Mouse (Mus musculus) megakaryocyte progenitor cell, adult 5-6 weeks (primary cell): ENCODE measurements at regions not wholly inside any gene's neighbourhood (a gene's known extent, or its start where the extent isn't known, plus 50 kb on each side); places are given as distances from the start of the nearest gene placed in this dataset.

ENCODE experiments used
- ATAC-seq: replicated peaks from 2 replicates; pipeline ENCODE4 v1.8.0; 2016; ENCODE audit warnings: mild to moderate bottlenecking, moderate TSS enrichment, inconsistent platforms; ENCODE audit not compliant: poor library complexity

DNA sequence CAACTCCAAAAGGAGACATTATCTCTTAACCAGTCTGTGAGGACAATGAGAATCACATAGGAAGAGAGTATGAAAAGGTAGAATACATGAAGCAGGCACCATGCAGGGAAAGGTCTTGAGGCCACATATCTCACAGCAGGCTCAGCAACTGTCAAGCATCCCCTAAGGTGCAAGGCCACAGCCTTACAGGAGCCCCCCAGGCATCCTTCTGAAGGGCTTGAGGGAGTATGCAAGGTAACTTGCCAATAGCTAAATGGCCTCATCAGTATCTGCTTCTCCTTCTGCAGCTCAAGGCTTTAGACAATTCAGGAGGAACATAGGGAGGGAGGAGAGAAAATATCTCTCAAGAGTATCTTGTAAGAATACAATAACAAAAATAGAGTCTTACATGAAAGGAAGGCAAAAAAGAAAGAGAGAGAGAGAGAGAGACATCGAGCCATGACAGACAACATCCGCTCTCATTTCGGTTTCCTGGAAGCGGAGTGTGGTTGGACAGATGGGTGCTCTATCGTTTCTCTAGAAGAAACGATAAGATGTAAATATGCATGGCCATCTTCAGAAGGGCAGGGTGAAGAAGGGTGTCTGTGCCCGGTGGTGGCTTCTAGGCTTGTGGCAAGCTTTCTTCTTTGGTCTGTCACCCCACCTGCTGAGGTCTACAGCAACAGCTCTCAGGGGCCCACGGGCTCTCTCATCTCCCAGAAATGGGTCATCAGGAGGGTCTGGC lies 349.6 kb upstream of the 3110018I06Rik start:
- ATAC-seq = no peak

GRCm38 (mm10) chr12:107140957-107141595 lies 347.4 kb upstream of the 3110018I06Rik start:
- ATAC-seq = no peak

GRCm38 (mm10) chr12:107142226-107142625 lies 346.2 kb upstream of the 3110018I06Rik start:
- ATAC-seq = no peak

DNA sequence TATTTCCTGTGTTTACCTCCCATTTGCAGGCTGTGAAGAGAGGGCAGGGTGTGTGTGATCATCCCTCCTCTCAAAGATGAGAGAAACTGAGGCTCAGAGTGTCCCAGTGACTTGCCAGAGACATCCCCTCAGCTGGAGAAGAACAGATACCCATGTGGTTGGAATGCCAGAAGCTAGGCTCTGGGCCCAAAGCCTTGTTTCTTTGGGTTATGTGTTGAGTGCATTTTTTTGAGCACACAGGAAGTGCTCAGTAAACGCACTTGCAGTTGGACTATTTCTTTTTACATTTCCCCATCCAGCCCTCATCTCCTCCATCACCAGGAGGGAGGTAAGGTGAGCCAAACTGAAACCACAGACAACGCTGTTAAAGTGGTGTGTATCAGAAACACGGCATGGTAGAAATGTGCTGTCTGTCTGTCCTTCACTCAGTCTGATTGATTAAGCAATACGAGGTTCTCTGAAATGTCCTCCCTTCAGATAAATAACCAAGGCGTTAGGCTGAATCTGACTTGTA lies 341.8 kb upstream of the 3110018I06Rik start:
- ATAC-seq = no peak

- ATAC-seq = peak; percentile 85
These were observed 340.0 kb upstream of the 3110018I06Rik start for GRCm38 (mm10) chr12:107148451-107148850.

DNA sequence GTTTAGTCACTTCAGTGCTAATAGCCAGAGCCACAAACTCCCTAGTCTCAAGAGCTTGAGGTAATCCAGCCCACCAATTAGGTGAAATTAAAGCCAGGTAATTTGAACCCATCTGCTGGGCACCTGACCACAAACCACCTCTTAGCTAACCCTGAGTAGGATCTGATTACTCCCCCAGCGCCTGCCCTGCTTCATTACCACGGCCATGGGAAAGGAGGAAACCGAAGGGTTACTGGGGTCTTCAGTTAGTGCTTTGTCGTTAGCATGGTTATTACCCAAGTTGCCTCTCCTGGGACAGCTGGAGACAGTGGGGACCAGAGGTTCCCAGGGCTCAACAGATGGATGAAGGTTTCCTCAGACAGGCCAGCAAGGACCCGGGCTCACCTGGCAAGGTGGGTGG lies 337.3 kb upstream of the 3110018I06Rik start:
- no peak for ATAC-seq

DNA sequence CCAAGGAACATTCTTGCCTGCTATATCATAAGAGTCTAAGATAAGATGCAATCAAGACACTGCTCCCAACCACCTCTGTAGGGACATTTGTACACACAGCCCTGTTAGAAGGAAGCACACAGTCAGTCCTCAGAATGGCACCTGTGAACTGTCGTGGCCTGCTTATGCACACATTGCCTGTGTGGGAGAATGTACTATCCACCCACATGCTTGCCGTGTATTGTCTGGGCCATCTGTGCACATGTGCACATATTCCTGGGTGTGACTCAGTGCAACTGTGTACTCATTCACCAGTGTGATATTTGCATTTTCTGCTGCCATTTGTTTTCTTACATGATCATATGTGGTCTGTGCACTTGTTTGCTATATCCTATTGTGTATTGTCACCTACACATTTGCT lies 333.8 kb upstream of the 3110018I06Rik start:
- no peak for ATAC-seq

- no peak for ATAC-seq
These were observed 331.5 kb upstream of the 3110018I06Rik start for GRCm38 (mm10) chr12:107156791-107157428.

DNA sequence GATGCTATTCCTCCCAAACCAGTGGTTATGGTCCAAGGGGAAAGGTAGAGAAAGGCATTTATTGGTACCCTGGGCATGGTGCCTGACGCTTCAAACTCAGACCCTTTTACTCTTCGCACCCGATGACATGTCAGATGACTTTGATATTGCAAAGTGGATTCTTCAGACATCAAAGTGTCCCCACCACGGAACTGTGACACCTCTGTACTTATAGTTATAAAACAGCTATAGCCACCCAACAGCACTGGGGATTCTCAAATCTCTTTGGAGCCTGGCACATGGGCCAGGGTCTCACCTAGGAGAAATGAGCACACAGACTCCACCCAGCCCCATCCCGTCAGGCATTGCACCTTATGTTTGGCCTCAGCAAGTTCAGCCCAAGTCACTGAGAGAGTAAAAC lies 329.3 kb upstream of the 3110018I06Rik start:
- no peak for ATAC-seq

- peak; percentile 72 for ATAC-seq
These were observed 328.3 kb upstream of the 3110018I06Rik start for GRCm38 (mm10) chr12:107160137-107160536.

DNA sequence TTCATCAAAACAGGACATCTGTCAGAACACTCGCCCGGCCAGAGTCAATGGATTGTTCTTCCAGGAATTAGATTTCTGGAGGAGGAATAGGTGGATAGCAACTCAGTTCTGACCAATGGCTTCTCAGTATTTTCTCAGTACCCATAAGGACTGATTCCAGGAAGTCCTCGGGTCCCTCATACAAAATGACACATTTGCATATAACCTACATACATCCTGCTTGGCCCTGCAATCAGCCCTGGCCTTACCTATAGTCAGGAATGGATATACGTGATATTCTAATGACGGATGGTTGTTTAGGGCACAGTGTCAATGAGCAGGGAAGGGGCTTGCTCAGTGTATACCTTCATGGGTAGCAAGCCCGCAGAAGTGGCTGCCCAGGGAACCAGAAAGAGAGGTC lies 327.8 kb upstream of the 3110018I06Rik start:
- ATAC-seq = no peak

GRCm38 (mm10) chr12:107170926-107171325 lies 317.5 kb upstream of the 3110018I06Rik start:
- ATAC-seq = no peak

GRCm38 (mm10) chr12:107171676-107172075 lies 316.8 kb upstream of the 3110018I06Rik start:
- ATAC-seq = no peak

GRCm38 (mm10) chr12:107178676-107179075 lies 309.8 kb upstream of the 3110018I06Rik start:
- no peak for ATAC-seq

GRCm38 (mm10) chr12:107180501-107180900 lies 307.9 kb upstream of the 3110018I06Rik start:
- ATAC-seq = no peak

DNA sequence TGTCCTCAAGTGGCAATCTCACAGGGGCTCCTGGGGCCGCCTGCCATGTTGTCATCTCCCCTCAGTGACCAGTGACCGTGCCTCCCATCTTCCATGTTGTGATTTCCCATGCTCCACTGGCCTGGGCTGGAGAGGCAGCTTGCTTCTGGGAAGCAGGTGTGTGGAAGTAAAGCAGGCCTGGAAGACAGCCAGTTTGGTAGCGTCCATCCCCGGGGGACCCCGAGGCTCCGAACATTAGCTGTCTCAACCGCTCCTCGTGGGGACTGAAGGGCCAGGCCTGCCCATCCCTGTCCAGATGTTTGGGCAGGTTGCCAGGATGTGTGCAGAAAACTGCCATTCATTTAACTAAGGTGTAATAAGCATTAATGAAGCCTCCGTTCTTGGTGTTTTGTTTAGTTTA lies 307.1 kb upstream of the 3110018I06Rik start:
- ATAC-seq = no peak

DNA sequence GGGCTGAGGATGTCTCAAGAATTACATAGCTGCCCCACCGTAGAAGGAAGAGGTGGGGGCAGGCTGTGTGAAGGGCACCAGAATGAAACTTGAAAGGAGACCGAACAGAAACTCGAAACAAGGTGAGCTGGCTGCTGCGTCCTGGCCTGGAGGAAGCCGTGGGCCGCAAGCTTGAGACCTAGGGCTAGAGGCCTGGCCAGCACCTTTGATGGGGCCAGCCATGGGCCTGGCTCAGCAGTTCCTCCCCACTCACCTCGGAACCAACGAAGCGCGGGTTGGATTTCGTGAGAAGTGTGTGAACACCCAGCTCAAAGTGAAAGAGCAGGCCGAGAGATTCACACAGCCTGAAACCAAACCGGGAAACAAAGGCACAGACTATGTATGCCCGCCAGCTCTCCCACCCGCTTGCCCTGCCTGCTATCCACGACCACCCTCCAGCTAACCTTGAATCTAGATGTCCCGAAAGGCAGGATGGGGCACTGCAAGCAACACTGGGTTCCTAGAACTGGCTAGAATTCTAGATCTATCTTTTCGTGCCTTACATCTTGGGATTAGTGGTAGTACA lies 306.3 kb upstream of the 3110018I06Rik start:
- ATAC-seq = no peak

DNA sequence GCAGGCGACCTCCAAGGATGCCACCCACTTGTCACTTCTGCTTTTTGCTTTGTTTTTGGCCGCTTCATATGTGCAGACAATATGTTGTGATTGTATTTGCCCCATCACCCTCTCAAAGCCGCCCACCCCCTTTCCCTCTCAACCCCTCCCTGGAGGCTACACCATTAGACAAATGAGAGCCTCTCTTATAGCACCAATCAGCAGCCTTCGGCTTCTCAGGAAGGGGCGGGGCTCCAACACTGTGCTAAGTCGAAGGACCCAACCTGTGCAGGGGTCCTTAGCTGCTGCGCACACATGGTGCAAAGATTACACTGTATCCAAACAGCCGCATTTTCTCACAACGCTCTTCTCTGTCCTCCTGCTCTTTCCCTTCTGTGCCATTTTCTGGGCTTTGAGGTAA lies 305.1 kb upstream of the 3110018I06Rik start:
- no peak for ATAC-seq

DNA sequence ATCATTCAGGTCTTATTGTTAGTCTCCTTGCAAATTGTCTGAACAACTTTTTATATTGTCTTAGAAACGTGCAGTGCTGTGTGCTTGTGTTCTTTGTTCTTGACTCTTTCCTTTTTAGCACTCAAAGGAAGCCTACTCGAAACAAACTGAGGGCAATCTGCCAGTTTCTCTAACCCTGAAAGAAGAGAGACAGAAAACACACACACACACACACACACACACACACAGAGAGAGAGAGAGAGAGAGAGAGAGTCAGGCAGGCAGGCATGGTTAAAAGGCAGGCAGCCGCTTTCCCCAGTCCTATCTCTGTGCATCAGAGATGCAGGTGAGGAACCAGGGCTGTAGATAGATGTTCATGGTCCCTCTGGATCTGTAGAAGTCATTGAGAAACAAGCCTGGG lies 304.0 kb upstream of the 3110018I06Rik start:
- no peak for ATAC-seq

DNA sequence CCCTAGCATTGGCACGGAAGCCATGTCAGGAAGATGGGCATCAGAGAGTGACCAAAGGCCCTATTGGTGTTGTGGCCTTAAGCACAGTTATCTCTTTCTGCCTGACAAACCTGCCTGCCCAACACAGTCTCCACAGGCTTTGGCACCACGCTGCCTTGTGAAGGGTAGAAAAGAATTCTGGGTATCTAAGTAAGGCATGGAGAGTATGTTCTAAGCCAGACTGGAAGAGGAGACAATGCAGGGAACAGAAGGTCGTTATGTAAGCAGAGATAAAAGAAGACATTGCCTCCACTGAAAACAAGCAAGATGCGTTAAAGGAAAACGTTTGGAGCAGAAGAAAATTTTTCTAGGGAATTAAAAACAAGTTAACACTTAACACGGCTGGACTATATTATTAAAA lies 302.1 kb upstream of the 3110018I06Rik start:
- no peak for ATAC-seq

DNA sequence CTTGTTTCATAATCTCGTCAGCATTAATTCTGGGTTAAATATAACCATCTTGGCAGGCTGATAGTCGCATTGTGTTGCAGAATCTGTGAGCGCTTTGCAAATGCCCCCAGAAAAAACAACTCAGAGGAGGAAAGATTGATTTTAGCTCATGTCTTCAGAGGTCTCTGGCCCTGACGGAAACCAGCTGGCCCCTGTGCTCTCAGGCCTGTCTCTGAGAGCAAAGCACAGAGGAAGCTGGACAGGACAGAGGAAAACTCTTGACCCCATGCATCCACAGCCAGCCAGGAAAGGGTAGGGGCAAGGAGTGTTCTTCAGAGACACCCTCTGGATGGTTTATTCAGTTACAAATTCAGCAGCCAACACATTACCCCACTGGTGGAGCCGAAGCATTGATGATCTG lies 300.4 kb upstream of the 3110018I06Rik start:
- no peak for ATAC-seq
